Mouse (Mus musculus): ENCODE results near the gene Iqsec1. TPM values are rescaled to one million over a fixed set of nuclear protein-coding genes. Genes with fewer than 3 reads are reported as not detected.
A peak's percentile ranks its signal among the peaks of the same experiment; 100 is the strongest.

Gene Iqsec1
- 8.7 and 11.6 TPM in 2 replicates for polyA plus RNA-seq (2015; fragmentation: Nextera tagmentation; extraction: Ambion mirVana)

DNA sequence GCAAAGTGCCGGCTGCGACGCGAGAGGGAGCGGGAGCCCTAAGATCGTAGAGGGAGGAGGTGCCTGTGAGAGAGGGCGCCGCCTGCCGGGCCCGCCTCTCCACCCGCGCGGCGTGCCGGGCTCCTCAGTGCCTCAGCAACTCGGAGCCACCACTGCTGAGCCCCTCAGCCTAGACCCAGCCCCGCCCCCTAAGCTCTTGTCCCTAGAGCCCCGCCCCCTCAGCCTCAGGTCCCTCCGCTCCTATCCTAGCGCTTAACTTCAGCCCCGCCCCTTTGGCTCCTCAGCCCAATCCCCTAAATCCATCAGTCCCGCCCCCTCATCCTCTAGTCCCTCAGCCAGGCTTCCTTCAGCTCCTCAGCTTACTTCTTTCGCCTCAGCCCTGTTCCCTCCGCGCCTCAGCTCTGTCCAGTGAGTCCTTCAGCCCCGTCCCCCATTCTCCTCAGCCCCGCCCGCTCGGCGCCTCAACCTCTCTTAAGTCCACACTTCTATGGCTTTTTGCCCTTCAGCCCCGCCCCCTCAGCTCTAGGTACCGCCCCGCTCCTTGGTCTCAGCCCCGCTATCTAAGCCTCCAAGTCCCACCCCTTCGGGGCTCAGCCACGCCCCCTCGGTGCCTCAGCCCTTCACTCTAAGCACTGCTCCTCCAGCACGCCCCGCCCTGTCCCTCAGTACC, at the start of gene Iqsec1:
Gene Iqsec1 (minus strand): TSS at position 38 of the 670 bp plus-strand sequence.
- no peaks in the 10 kb centered on the region for H3K27me3 ChIP-seq (replicated peaks)
- H3K4me2 ChIP-seq (replicated peaks) = peak within 1 kb of the TSS; percentile 100
- WGBS = 2% methylated on average over 34 of the region's 39 CpGs
- peak within 1 kb of the TSS; percentile 73 for H3K4me3 ChIP-seq (replicated peaks)
- peak; percentile 95 for ATAC-seq
- peak within 1 kb of the TSS; percentile 54 for H3K9ac ChIP-seq
- H3K36me3 ChIP-seq = no peaks in the 10 kb centered on the region
- H3K4me1 ChIP-seq (replicated peaks) = peaks cover 18% of the 10 kb centered on the region
- peak within 1 kb of the TSS; percentile 44; the same call in 1 of the 2 replicates for H3K27ac ChIP-seq
- H3K9me3 ChIP-seq = no peaks in the 10 kb centered on the region

DNA sequence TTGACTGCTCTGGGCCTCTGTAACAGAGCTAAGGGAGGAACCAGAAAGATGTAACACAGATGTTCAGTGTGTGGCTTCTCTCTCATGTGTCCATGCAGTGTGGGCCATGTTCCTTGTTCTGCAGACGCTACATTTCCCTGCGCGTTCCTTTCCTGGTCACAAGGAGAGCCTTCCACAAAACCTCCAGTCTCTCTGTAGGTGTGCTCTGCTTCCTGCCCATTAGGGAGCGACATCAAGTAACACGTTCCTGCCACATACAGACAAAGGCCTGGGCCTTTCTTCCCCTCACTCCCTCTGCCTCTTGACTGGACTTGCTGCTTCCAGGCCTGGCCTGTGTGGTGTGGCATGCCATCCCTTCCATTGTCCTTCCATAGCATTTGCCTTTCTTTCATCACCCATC, 39.8 kb upstream of the Iqsec1 start:
- no peak for ATAC-seq
- no peaks in the 10 kb centered on the region for H3K9me3 ChIP-seq
- WGBS = 84% methylated on average over 5 of the region's 5 CpGs
- no peaks in the 10 kb centered on the region for H3K4me1 ChIP-seq (replicated peaks)
- no peak overlapping the region for H3K4me2 ChIP-seq (replicated peaks)
- no peak overlapping the region for H3K4me3 ChIP-seq (replicated peaks)
- no peak overlapping the region for H3K9ac ChIP-seq
- H3K27ac ChIP-seq = no peak overlapping the region
- no peaks in the 10 kb centered on the region for H3K27me3 ChIP-seq (replicated peaks)
- H3K36me3 ChIP-seq = no peaks in the 10 kb centered on the region

DNA sequence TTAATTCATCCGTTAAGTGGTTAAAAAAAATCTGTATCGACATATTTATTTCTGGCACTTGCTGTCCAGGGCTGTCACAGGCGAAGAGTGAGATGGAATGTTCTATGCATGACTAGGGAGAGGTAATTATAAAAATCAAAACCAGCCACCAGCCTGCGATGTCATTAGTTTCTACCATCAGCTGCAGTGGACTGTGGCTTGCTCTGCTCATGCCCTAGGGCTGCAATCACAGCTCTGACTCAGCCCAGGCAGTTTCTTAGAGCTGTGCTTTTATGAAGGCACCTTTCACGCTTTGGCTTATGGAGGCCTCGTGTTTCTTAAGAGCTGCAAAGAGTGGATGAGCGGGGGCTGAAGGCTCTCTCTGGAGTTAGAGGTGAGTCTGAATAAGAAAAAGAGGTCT, 32.3 kb upstream of the Iqsec1 start:
- no peak overlapping the region for H3K27ac ChIP-seq
- H3K9ac ChIP-seq = no peak overlapping the region
- H3K4me3 ChIP-seq (replicated peaks) = no peak overlapping the region
- H3K4me2 ChIP-seq (replicated peaks) = no peak overlapping the region
- no peaks in the 10 kb centered on the region for H3K36me3 ChIP-seq
- H3K27me3 ChIP-seq (replicated peaks) = no peaks in the 10 kb centered on the region
- 82% methylated on average over 7 of the region's 7 CpGs for WGBS
- no peak for ATAC-seq
- H3K9me3 ChIP-seq = no peaks in the 10 kb centered on the region
- H3K4me1 ChIP-seq (replicated peaks) = no peaks in the 10 kb centered on the region

DNA sequence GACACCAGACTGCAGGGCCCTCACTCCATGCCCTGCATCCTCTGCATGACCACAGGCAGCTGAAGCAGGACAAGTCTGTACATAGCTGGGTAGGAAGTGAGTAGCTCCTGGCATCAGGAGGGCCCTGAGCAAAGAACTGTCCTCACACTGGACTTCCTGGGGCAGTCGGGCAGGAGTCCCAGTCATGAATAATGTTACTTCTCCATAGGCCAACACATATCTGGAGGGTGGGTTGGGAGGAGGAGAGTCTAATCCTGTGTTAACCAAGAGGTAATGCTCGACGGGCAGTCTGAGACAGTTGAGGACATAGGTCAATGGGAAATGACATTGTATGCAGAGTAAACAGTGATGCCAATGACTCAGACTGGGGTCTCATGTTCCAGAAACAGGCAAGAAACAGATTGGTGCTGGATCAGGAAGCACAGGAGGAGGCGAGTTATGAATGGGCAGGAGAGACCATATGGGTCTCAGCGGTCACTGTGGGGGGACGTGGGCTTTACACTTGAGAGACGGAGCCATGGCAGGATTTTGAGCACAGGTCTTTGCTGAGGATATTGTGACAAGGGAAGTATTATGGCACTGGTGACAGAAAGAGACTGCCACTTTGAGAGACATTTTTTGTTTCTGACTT, 28.2 kb upstream of the Iqsec1 start:
- no peak overlapping the region for H3K4me2 ChIP-seq (replicated peaks)
- H3K9me3 ChIP-seq = no peaks in the 10 kb centered on the region
- no peaks in the 10 kb centered on the region for H3K4me1 ChIP-seq (replicated peaks)
- H3K36me3 ChIP-seq = no peaks in the 10 kb centered on the region
- no peaks in the 10 kb centered on the region for H3K27me3 ChIP-seq (replicated peaks)
- H3K27ac ChIP-seq = no peak overlapping the region
- H3K9ac ChIP-seq = no peak overlapping the region
- ATAC-seq = no peak
- WGBS = 76% methylated on average over 7 of the region's 7 CpGs
- H3K4me3 ChIP-seq (replicated peaks) = no peak overlapping the region

DNA sequence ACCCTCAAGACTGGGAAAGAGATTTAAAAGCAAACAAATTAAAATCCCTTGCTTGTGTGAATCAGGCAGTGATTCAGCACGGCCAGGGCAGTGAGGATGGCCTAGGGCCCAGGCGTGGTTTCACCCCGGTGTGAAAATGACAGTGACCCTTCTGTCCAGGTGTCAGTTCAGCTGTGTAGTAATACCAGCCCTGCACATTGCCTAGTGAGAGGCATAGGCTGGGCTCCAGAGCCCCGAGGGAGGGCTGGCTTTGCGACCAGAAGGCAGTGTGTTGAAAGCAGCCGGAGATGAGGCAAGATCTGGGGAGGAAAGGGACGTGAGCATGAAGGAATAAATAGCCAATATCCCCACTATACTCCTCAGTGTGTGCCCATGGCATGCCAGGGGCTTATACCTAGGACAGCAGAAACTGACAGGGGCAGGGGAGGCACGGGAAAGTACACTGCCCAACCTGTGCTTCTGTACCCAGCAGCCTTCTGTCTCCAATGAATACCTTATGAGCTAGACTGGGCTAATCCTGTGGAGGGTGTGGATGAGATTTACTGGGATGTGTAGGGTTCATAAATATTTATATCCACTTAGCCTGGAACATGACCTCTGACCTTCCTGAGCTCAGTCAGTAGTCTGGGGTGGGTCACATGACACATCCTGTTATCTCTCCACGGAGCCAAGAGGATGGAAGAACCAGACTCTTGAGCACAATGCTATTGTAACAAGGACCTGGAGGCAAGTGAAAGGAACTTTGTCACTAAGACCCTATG, 25.9 kb upstream of the Iqsec1 start:
- no peak overlapping the region for H3K4me3 ChIP-seq (replicated peaks)
- no peak overlapping the region for H3K4me2 ChIP-seq (replicated peaks)
- no peak overlapping the region for H3K27ac ChIP-seq
- peak; percentile 34; the same call in 1 of the 2 replicates for ATAC-seq
- no peak overlapping the region for H3K9ac ChIP-seq
- 59% methylated on average over 9 of the region's 9 CpGs for WGBS
- no peaks in the 10 kb centered on the region for H3K36me3 ChIP-seq
- H3K9me3 ChIP-seq = no peaks in the 10 kb centered on the region
- no peaks in the 10 kb centered on the region for H3K27me3 ChIP-seq (replicated peaks)
- no peaks in the 10 kb centered on the region for H3K4me1 ChIP-seq (replicated peaks)

DNA sequence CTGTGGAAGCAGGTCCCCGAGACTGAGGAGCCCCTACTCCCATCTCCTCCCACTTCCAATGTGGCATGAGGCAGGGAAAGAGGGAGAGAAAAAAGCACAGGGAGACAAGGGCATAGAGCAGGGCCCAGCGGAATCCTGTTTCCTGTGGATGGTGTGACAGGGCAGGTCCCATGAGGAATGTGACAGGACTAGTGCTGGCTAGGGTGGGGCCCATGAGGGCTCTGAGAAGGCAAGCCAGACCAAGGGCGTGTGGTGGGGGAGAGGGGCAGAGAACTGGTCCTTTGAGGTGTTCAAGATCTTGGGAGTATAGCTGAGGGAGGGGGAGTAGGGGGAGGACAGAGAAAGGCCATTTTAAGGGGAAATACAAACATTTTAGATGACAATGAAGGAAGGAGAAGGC, 24.0 kb upstream of the Iqsec1 start:
- WGBS = 69% methylated on average over 3 of the region's 3 CpGs
- H3K4me1 ChIP-seq (replicated peaks) = no peaks in the 10 kb centered on the region

DNA sequence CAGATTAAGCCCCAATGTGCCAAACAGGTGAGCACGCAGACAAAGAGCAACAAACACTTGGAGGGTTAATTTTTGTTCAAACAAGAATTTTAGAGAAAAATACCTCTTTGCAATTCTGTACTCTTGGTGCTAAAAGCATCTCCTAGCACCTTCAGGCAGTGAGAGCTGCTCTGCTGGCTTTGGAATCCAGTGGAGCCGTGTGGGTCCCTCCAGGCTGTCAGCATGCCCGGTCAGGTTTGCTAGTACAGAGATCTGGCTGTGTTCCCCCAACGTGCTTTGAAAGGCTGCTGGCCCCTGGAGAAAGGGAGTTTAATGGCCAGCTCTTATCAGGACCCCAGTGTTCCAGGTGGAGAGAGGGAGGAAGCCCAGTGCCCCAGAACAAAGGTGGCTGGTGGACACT, 23.1 kb upstream of the Iqsec1 start:
- no peak for ATAC-seq
- H3K27ac ChIP-seq = no peak overlapping the region
- H3K9ac ChIP-seq = no peak overlapping the region
- H3K36me3 ChIP-seq = no peaks in the 10 kb centered on the region
- no peak overlapping the region for H3K4me2 ChIP-seq (replicated peaks)
- H3K9me3 ChIP-seq = no peaks in the 10 kb centered on the region
- no peaks in the 10 kb centered on the region for H3K4me1 ChIP-seq (replicated peaks)
- no peak overlapping the region for H3K4me3 ChIP-seq (replicated peaks)
- H3K27me3 ChIP-seq (replicated peaks) = no peaks in the 10 kb centered on the region
- 54% methylated on average over 4 of the region's 4 CpGs for WGBS

More for the DNA sequence above, 24.0 kb upstream of the Iqsec1 start:
- ATAC-seq = peak; percentile 57
- no peak overlapping the region for H3K4me3 ChIP-seq (replicated peaks)
- H3K4me2 ChIP-seq (replicated peaks) = no peak overlapping the region
- H3K9me3 ChIP-seq = no peaks in the 10 kb centered on the region
- H3K27ac ChIP-seq = no peak overlapping the region
- no peak overlapping the region for H3K9ac ChIP-seq
- H3K27me3 ChIP-seq (replicated peaks) = no peaks in the 10 kb centered on the region
- H3K36me3 ChIP-seq = no peaks in the 10 kb centered on the region

DNA sequence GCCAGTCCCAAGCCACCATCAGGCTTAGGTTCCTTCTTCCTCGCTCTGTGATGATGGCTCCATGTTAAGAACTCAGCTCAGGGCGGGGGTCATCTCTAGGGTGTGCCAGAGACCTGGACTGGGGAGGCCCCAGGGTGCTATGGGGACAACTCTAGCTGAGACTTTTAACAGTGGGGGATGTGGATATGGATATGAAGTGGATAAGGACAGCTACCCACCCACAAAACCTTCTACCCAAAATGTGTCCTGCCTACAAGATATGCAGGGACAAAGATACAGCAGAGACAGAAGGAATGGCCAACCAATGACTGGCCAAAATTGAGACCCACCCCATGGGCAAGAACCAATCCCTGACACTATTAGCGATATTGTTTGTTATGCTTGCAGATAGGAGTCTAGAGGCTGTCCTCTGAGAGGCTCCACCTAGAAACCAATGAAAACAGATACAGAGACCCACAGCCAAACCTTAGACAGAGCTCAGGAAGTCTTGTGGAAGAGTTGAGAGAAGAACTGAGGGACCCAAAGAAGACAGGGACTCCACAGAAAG, 19.9 kb upstream of the Iqsec1 start:
- 88% methylated on average over 3 of the region's 3 CpGs for WGBS
- Histone ChIP-seq H3K4me1 (replicated peaks) (no peaks in the 10 kb centered on the region), H3K9ac (no peak overlapping the region), H3K27me3 (replicated peaks) (no peaks in the 10 kb centered on the region), H3K36me3 (no peaks in the 10 kb centered on the region), H3K4me3 (replicated peaks) (no peak overlapping the region), H3K4me2 (replicated peaks) (no peak overlapping the region), H3K27ac (no peak overlapping the region), H3K9me3 (no peaks in the 10 kb centered on the region)
- no peak for ATAC-seq

DNA sequence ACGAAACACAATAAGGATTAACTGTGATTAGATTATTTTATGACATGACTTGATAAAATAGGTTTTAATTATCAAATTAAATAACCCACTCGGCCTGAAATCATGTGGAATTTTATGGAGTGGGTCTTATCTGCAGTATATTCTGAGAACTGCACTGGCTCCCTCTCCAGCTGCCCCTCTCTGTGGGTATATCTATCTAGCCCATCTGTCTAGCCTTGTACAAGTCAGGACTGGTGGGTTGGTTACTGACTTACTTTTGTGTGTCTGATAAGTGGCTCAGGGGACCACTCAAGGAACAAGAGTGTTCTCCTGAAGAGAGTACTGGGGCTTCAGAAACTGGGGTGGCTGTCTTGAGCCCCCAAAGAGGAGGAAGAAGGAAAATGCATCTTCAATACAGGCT, 18.7 kb upstream of the Iqsec1 start:
- Histone ChIP-seq H3K27ac (no peak overlapping the region), H3K27me3 (replicated peaks) (no peaks in the 10 kb centered on the region), H3K36me3 (no peaks in the 10 kb centered on the region), H3K9ac (no peak overlapping the region), H3K9me3 (no peaks in the 10 kb centered on the region), H3K4me2 (replicated peaks) (no peak overlapping the region), H3K4me3 (replicated peaks) (no peak overlapping the region), H3K4me1 (replicated peaks) (no peaks in the 10 kb centered on the region)
- 62% methylated on average over 2 of the region's 2 CpGs for WGBS
- no peak for ATAC-seq

DNA sequence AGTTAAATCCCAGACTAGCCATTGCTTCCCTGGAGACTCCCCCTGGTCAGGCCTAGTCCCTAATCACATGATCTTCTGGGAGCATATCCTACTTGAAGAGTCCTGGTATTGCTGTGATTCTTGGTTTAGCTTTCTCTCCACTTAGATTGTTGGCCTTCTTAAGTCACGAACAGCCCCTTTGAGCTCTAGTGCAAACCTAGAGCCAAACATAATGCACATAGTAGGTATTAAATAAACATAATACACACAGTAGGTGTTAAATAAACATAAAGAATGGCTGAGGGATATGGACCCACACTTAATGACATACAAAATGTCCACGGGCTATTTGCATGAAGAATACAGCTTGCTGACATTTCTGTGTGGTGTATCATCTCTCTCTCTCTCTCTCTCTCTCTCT, 15.7 kb upstream of the Iqsec1 start:
- peaks cover 10% of the 10 kb centered on the region; the same call in 1 of the 2 replicates for H3K4me1 ChIP-seq (replicated peaks)
- H3K4me2 ChIP-seq (replicated peaks) = no peak overlapping the region
- 83% methylated on average over 2 of the region's 2 CpGs for WGBS
- H3K27ac ChIP-seq = no peak overlapping the region
- H3K9me3 ChIP-seq = no peaks in the 10 kb centered on the region
- no peak for ATAC-seq
- H3K9ac ChIP-seq = no peak overlapping the region
- no peaks in the 10 kb centered on the region for H3K27me3 ChIP-seq (replicated peaks)
- H3K4me3 ChIP-seq (replicated peaks) = no peak overlapping the region
- H3K36me3 ChIP-seq = no peaks in the 10 kb centered on the region

DNA sequence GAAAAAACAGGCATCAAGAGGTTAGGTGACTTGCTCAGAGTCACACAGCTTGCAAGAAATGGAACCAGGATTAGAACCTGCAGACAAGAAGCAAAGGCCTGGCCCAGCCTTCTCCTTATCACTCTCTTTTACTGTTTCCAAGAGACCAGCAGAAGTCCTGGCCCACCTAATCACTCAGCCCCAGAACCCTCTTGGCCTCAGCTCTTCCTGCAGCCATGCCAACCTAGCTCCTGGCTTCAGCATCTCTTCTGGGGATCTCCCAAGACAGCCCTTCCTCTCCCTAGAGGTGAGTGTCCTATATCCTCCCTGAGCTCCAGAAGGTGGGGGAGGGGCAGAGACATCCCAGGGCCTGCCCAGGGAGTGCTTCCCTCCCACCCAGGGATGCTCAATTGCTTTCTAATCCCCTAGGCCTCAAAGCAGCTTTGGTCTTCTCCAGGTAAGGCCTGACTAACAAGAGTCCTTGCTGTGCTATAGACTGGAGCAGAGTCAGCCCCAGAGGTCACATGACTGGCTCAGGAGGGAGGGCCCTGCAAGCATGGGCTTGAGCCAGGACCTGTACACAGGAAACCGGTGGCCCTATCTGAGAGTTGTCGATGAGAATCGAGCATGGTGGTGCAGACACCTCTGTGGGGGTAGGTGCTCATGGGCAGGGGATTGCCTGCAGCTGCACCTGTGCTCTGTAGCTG, 15.0 kb upstream of the Iqsec1 start:
- WGBS = 31% methylated on average over 3 of the region's 3 CpGs
- H3K9me3 ChIP-seq = no peaks in the 10 kb centered on the region
- peaks cover 10% of the 10 kb centered on the region; the same call in 1 of the 2 replicates for H3K4me1 ChIP-seq (replicated peaks)
- H3K27ac ChIP-seq = no peak overlapping the region
- ATAC-seq = 0 out of 2 replicates have a peak, but pooled peaks have one; percentile 56
- no peak overlapping the region for H3K4me2 ChIP-seq (replicated peaks)
- H3K4me3 ChIP-seq (replicated peaks) = no peak overlapping the region
- H3K36me3 ChIP-seq = no peaks in the 10 kb centered on the region
- no peaks in the 10 kb centered on the region for H3K27me3 ChIP-seq (replicated peaks)
- H3K9ac ChIP-seq = no peak overlapping the region

DNA sequence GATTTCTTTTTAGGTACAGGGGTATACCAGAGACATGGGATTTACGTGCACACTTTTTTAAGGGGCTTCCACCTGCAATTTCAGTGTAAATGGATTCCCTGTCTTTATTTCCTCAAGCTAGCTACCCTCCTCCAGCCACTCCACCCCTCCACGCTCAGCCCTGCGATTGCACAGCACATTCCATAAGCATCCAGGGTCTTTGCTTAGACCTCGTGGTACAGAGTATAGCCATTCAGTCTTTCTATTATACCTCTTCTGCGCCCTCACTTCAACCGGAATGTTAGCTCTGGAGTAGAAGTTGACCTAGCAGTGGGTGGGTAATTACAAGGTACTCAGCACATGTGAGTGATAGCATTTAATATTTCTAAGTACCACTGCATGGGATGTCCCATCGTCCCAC, 13.1 kb upstream of the Iqsec1 start:
- no peak for ATAC-seq

More for the DNA sequence above, 13.1 kb upstream of the Iqsec1 start:
- no peaks in the 10 kb centered on the region for H3K36me3 ChIP-seq
- no peak overlapping the region for H3K4me3 ChIP-seq (replicated peaks)
- no peaks in the 10 kb centered on the region for H3K9me3 ChIP-seq
- H3K27ac ChIP-seq = no peak overlapping the region
- H3K9ac ChIP-seq = no peak overlapping the region
- peaks cover 10% of the 10 kb centered on the region; the same call in 1 of the 2 replicates for H3K4me1 ChIP-seq (replicated peaks)
- no peak overlapping the region for H3K4me2 ChIP-seq (replicated peaks)
- 51% methylated on average over 7 of the region's 7 CpGs for WGBS
- H3K27me3 ChIP-seq (replicated peaks) = no peaks in the 10 kb centered on the region
